Mouse (Mus musculus) olfactory bulb, adult 2 months (tissue): ENCODE results near the gene Atxn7l3.

Experiments
- CTCF ChIP-seq: fragments of 200-500 bp; IDR thresholded peaks from 2 replicates; pipeline ENCODE4 v1.5.1; 2012; ENCODE audit warnings: low read depth, mild to moderate bottlenecking, low read length, moderate library complexity; ENCODE audit not compliant: insufficient read depth
- POLR2A ChIP-seq: fragments of 200-500 bp; IDR thresholded peaks from 2 replicates; pipeline ENCODE4 v1.6.1; 2012; ENCODE audit warnings: mild to moderate bottlenecking, low read depth, low read length, moderate library complexity; ENCODE audit not compliant: insufficient read depth

DNA sequence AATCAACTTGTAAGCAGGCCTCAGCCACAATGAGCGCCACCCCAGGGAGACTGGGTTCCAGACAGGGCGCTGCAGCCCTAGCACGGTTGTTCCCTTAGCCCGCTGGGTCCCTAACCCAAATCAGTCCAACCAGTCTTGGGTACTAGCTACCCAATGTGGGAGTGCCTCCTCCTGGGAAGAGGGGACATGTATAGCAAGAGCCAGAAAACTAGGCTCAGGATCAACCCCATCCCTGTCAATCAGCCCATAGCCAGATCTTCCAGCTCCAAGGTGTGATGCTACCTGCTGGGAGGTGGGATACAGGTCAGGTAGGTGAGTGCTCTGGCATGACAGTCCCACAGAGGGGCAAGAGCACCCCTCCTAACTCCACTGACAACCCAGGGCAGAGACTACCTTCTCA lies 6.3 kb downstream of the Atxn7l3 start:
- TF ChIP-seq POLR2A, result no peak
- no peak for TF ChIP-seq CTCF
